Mouse (Mus musculus) adrenal gland (tissue): Measurements from ENCODE around the gene Pde4a.
"Not testable (repeated sequence)": the region's sequence is repeated elsewhere in the genome, so short reads cannot be mapped to it uniquely, and the experiment has no call there.

Experiments
- intact Hi-C: fragments of 180-260 bp; cut with DNase I; formaldehyde crosslinking; loops from one replicate; pipeline ENCODE4 v1.15.1; 2025

Pde4a gene

GRCm38 (mm10) chr9:21216050-21216841 is 50.7 kb downstream of the Pde4a start:
- intact Hi-C loops = no loop called here

DNA sequence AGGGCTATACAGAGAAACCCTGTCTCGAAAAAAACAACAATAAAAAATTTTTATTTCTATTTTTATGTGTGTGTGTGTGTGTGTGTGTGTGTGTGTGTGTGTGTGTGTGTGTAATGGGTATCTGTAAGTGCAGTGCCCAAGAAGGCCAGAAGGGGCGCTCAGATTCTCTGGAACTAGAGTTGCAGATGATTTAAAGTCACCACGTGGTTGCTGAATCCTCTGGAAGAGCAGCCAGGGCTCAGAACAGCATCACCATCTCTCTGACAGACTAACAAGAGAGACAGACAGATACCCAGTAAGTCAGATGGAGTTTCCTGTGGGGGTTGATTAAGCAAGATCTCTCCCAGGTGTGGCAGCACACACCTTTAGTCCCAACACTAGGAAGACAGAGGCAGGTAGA is 54.3 kb downstream of the Pde4a start:
- intact Hi-C loops = no loop called here

DNA sequence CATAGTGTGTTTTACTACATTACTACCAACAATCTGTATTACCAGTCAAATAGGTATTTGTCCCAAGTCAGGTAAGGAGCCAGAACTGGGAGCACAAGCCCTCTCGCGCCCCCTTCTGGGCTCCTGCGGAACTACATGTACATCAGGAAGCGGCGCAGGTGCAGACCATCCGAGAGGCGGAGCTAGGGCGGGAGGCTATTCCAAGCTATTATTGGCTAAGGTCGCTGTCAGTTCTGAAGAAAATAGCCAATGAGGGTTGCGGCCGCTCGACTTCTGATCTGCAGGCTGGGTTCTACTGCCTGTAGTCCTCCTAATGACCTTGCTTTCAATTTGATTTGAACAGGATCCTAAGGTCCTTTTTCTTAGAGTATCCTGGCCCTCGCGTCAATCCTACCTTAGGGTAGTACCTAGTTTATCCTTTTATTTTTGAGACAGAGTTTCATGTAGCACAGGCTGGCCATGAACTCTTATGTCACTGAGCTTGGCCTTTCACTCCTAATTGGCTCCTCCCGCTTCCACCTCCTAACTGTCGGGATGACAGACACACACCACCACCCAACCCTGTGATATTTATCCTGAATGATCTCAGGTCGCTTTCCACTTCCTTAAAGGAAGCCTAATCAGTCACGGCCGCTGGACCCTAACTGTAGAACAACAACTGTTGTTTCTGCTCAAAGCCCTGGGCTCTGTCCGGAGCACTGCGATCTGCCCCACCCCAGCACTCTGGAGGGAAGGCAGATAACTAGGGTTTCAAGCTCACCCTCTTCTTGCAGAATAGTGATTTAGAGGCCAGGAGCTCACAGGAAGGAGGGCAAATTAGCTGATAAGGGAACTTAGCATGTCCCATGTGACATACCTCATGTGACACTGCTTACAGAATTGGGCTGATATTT is 55.2 kb downstream of the Pde4a start:
- intact Hi-C loops = no loop called here

GRCm38 (mm10) chr9:21221383-21221929 is 55.9 kb downstream of the Pde4a start:
- intact Hi-C loops = no loop called here

GRCm38 (mm10) chr9:21223490-21223889 is 58.0 kb downstream of the Pde4a start:
- intact Hi-C loops = not testable (repeated sequence)

GRCm38 (mm10) chr9:21223906-21224305 is 58.4 kb downstream of the Pde4a start:
- intact Hi-C loops = no loop called here

DNA sequence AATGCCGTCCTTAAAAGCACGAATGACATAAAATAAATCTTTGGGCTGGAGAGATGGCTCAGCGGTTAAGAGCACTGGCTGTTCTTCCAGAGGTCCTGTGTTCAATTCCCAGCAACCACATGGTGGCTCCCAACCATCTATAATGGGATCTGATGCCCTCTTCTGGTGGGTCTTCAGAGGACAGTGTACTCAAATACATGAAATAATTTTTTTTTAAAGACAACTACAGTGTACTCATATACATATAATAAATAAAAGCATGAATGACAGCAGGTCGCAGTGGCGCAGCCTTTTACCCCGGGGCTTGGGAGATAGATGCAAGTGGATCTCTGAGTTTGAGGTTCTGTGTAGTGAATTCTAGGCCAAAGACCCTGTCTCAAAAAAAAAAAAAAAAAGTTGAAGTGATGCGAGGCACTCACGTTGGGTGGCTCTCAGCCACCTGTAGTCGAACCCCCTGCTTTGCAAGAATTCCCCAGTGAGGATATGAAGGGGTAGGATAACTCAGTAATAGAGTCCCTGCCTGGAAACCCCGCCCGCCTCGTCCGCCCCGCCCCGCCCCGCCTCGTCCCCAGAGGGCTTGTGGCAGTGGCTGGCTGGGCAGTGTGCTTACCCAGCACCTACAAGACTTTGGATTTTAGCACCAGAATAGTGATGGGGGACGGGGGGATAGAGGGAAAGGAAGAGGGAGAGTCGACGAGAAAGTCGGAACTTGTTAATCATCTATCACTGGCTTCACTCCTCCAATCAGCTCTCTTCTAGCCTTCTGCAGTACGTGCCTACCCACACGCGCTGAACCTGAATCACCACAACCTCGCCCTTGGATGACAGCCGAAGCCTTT is 59.3 kb downstream of the Pde4a start:
- intact Hi-C loops = no loop called here

DNA sequence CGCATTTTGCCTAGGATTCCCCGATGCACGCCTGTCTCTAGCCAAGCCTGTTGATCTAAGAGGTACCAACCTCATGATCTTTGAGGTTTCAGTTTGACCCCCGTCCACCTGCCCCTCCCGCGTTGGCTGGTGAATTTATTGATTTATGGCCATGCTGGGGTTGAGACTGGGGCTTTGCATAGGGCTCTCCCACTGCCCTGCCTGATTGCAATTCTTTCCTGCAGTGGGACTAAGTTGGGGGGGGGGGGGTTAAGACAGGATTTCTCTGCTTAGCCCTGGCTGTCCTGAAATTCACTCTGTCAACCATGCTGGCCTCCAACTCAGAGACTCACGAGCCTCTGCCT is 59.9 kb downstream of the Pde4a start:
- intact Hi-C loops = no loop called here

- intact Hi-C loops = no loop called here
Measured at GRCm38 (mm10) chr9:21227342-21227741, 61.8 kb downstream of the Pde4a start.

GRCm38 (mm10) chr9:21231551-21231950 is 66.0 kb downstream of the Pde4a start:
- intact Hi-C loops = no loop called here

GRCm38 (mm10) chr9:21232867-21233266 is 67.4 kb downstream of the Pde4a start:
- intact Hi-C loops = no loop called here

GRCm38 (mm10) chr9:21233366-21233765 is 67.9 kb downstream of the Pde4a start:
- intact Hi-C loops = no loop called here

GRCm38 (mm10) chr9:21233805-21234204 is 68.3 kb downstream of the Pde4a start:
- intact Hi-C loops = no loop called here

DNA sequence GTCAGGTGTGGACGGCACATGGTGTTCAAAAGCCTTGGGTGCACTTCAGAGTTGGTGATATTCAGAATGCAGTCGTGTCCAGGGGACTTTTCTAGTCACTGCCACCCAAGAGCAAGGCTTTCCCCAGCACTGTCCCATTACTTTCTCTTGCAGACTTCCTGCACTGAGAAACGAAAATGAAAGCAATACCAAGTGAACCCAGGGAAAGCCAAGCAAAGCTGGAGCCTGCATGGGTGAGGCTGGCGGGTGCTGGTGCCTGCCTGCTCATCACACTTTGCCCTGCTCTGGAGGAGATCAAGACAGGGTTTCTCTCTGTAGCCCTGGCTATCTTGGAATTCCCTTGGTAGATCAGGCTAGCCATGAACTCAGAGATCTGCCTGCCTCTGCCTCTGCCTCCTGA is 69.8 kb downstream of the Pde4a start:
- intact Hi-C loops = no loop called here

DNA sequence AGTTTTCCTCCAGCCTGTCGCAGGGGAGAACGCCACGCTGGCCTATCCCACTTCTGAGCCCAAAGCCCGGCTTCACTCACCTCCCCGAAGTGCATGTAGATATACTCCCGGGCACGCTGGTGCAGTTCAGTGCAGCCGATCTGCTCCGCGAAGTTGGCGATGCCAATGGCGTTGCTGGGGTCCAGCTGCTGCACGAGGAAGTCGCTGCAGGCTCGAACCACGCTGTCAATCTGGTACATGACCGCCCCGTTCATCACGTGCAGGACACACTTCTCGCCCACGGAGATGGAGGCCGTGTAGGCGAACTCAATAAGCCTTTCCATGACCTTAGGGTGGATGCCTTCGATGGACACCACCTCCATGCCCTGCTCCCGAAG is 71.5 kb downstream of the Pde4a start:
- intact Hi-C loops = no loop called here

- intact Hi-C loops = no loop called here
Measured at GRCm38 (mm10) chr9:21237368-21238003, 72.0 kb downstream of the Pde4a start.

- intact Hi-C loops = no loop called here
Measured at GRCm38 (mm10) chr9:21238004-21238732, 72.7 kb downstream of the Pde4a start.

DNA sequence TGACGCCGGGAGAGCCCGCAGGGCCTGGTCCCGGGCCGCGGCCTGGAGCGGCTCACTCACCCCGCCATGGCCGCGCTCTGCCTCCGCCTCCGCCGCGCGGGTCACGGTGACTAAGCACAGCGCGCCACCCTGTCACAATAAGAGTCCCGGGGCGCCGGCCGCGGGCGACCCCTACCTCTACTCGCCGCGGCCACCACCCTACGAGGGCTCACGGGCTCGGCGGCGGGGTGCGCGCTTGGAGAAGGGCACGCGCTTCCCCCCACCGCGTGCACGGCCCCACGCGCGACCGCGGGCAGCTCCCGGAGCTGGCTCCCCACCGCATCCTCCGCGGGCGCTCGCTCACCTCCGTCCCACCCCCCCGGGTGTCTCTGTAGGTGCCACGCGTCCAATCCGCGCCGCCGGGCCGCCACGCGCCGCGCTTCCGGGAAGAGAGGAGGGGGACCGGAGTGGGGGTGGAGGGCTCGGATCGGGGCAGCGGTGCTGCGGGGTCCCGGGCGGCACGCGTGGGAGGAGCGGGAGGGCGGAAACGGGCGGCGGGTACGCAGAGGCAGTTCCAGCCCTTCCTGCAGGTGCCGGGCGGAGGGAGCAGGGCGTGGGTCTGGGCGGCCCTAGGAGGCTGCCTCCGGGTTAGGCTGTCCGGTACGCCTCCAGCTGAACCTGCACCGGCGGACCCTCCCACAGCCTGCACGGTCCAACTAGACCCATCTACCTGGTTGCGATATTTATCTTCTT is 73.4 kb downstream of the Pde4a start, which contains the start of gene Keap1:
TSS of gene Keap1 (minus strand) at position 629 of the 732 bp plus-strand sequence.
- intact Hi-C loops = no loop called here

DNA sequence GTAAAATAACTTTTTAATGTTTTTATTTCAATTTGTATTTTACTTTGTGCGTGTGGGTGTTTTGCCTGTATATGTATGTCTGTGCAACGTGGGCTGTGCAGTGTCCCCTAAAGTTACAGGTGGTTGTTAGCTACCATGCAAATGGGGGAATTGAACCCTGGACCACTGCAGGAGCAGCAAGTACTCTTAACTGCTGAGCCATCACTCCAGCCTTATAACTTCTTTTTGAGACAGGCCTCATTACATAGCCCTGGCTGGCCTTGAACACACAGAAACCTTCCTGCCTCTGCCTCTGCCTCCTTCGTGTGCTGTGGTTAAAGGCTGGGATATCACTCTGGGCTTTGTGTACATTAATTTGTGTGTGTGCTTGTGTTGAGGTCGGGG is 73.9 kb downstream of the Pde4a start:
- intact Hi-C loops = no loop called here
